Comparison of ENCODE assay signal across 8 mouse cellular contexts in genomic region chr5:135286185-135286584, GRCm38 (mm10). TPM values are rescaled to one million over a fixed set of nuclear protein-coding genes. Genes with fewer than 3 reads are reported as not detected.
DNase-seq lines count a peak whose midpoint lies in the region; ATAC-seq lines count a peak whose summit lies in the region.

No protein-coding gene starts in this region.

- H3K36me3 ChIP-seq in embryonic facial prominence, embryonic 12.5 days: no peaks in the 10 kb centered on the region
- no peaks in the 10 kb centered on the region for H3K36me3 ChIP-seq in heart, embryonic 10.5 days
- H3K36me3 ChIP-seq in kidney, embryonic 16.5 days (ENCODE audit: insufficient read depth, low read length): no peaks in the 10 kb centered on the region
- no peaks in the 10 kb centered on the region for H3K36me3 ChIP-seq in liver, embryonic 11.5 days (ENCODE audit: control insufficient read depth, insufficient read depth, low read length)
- H3K36me3 ChIP-seq in neural tube, embryonic 13.5 days: no peaks in the 10 kb centered on the region
- H3K36me3 ChIP-seq in stomach, embryonic 16.5 days (ENCODE audit: control insufficient read depth, insufficient read depth, low read length): no peaks in the 10 kb centered on the region

- H3K27ac ChIP-seq in embryonic facial prominence, embryonic 12.5 days: no peak overlapping the region
- no peak overlapping the region for H3K27ac ChIP-seq in heart, embryonic 10.5 days
- no peak overlapping the region for H3K27ac ChIP-seq in kidney, embryonic 16.5 days (ENCODE audit: low read length)
- no peak overlapping the region for H3K27ac ChIP-seq in liver, embryonic 11.5 days (ENCODE audit: low read depth, low read length)
- H3K27ac ChIP-seq in neural tube, embryonic 13.5 days (replicated peaks): no peak overlapping the region
- no peak overlapping the region for H3K27ac ChIP-seq in stomach, embryonic 16.5 days (ENCODE audit: low read length)

- DNase-seq in 3T3-L1 (ENCODE audit: low read depth, low spot score): peak; percentile 80
- DNase-seq in adrenal gland, postnatal 10 days: peak; percentile 90
- DNase-seq in heart, embryonic 10.5 days (ENCODE audit: low spot score): peak; percentile 88
- peak; percentile 63 for DNase-seq in liver, embryonic 11.5 days (ENCODE audit: low spot score)

- no peak overlapping the region for H3K4me2 ChIP-seq in embryonic facial prominence, embryonic 12.5 days (replicated peaks)
- no peak overlapping the region for H3K4me2 ChIP-seq in kidney, embryonic 16.5 days (replicated peaks; ENCODE audit: low read depth, low read length)
- no peak overlapping the region for H3K4me2 ChIP-seq in liver, embryonic 11.5 days
- no peak overlapping the region for H3K4me2 ChIP-seq in neural tube, embryonic 13.5 days
- no peak overlapping the region for H3K4me2 ChIP-seq in stomach, embryonic 16.5 days (ENCODE audit: low read depth, low read length)

- H3K9ac ChIP-seq in embryonic facial prominence, embryonic 12.5 days: no peak overlapping the region
- H3K9ac ChIP-seq in kidney, embryonic 16.5 days (replicated peaks; ENCODE audit: low read length): no peak overlapping the region
- no peak overlapping the region for H3K9ac ChIP-seq in liver, embryonic 11.5 days (ENCODE audit: low read depth, low read length)
- H3K9ac ChIP-seq in neural tube, embryonic 13.5 days: no peak overlapping the region
- H3K9ac ChIP-seq in stomach, embryonic 16.5 days (ENCODE audit: low read length): no peak overlapping the region

- H3K4me3 ChIP-seq in embryonic facial prominence, embryonic 12.5 days: no peak overlapping the region
- H3K4me3 ChIP-seq in heart, embryonic 10.5 days: no peak overlapping the region
- H3K4me3 ChIP-seq in kidney, embryonic 16.5 days (ENCODE audit: low read length): no peak overlapping the region
- H3K4me3 ChIP-seq in liver, embryonic 11.5 days (ENCODE audit: low read depth, low read length): no peak overlapping the region
- no peak overlapping the region for H3K4me3 ChIP-seq in neural tube, embryonic 13.5 days
- no peak overlapping the region for H3K4me3 ChIP-seq in stomach, embryonic 16.5 days (replicated peaks; ENCODE audit: low read length)

- H3K4me1 ChIP-seq in embryonic facial prominence, embryonic 12.5 days: no peaks in the 10 kb centered on the region
- no peaks in the 10 kb centered on the region; the same call in 1 of the 2 replicates for H3K4me1 ChIP-seq in heart, embryonic 10.5 days
- H3K4me1 ChIP-seq in kidney, embryonic 16.5 days (ENCODE audit: insufficient read depth, low read length): no peaks in the 10 kb centered on the region
- H3K4me1 ChIP-seq in liver, embryonic 11.5 days (replicated peaks; ENCODE audit: control insufficient read depth, insufficient read depth, low read length): no peaks in the 10 kb centered on the region
- peaks cover 3% of the 10 kb centered on the region; the same call in 1 of the 2 replicates for H3K4me1 ChIP-seq in neural tube, embryonic 13.5 days (replicated peaks)
- H3K4me1 ChIP-seq in stomach, embryonic 16.5 days (ENCODE audit: control insufficient read depth, insufficient read depth, low read length): no peaks in the 10 kb centered on the region

- peak; percentile 66 for ATAC-seq in embryonic facial prominence, embryonic 12.5 days (ENCODE audit: insufficient number of reproducible peaks, insufficient read depth, low FRiP score, low TSS enrichment)
- ATAC-seq in kidney, embryonic 16.5 days (ENCODE audit: low FRiP score, low TSS enrichment): peak; percentile 75
- ATAC-seq in liver, embryonic 11.5 days (replicated peaks; ENCODE audit: low FRiP score): no peak
- peak; percentile 76 for ATAC-seq in neural tube, embryonic 13.5 days (ENCODE audit: low read depth)
- ATAC-seq in stomach, embryonic 16.5 days (ENCODE audit: insufficient read depth, low FRiP score): peak; percentile 58

- no peaks in the 10 kb centered on the region for H3K9me3 ChIP-seq in embryonic facial prominence, embryonic 12.5 days
- H3K9me3 ChIP-seq in heart, embryonic 10.5 days: no peaks in the 10 kb centered on the region
- no peaks in the 10 kb centered on the region for H3K9me3 ChIP-seq in kidney, embryonic 16.5 days (ENCODE audit: low read length)
- H3K9me3 ChIP-seq in liver, embryonic 11.5 days (ENCODE audit: control insufficient read depth, low read length): no peaks in the 10 kb centered on the region
- H3K9me3 ChIP-seq in neural tube, embryonic 13.5 days: no peaks in the 10 kb centered on the region
- H3K9me3 ChIP-seq in stomach, embryonic 16.5 days (replicated peaks; ENCODE audit: control insufficient read depth, low read length): no peaks in the 10 kb centered on the region

- 2% methylated on average over 6 of the region's 6 CpGs for WGBS in embryonic facial prominence, embryonic 12.5 days
- 0% methylated on average over 6 of the region's 6 CpGs for WGBS in heart, embryonic 10.5 days
- WGBS in kidney, embryonic 16.5 days: under 1% methylated on average over 6 of the region's 6 CpGs
- WGBS in liver, embryonic 11.5 days: 2% methylated on average over 6 of the region's 6 CpGs
- WGBS in neural tube, embryonic 13.5 days: 2% methylated on average over 6 of the region's 6 CpGs
- under 1% methylated on average over 6 of the region's 6 CpGs for WGBS in stomach, embryonic 16.5 days

- no peaks in the 10 kb centered on the region for H3K27me3 ChIP-seq in embryonic facial prominence, embryonic 12.5 days
- H3K27me3 ChIP-seq in heart, embryonic 10.5 days (ENCODE audit: insufficient read depth, poor library complexity, severe bottlenecking): peaks cover 9% of the 10 kb centered on the region
- 0 out of 2 replicates have a peak, but pooled peaks cover 3% of the 10 kb centered on the region for H3K27me3 ChIP-seq in kidney, embryonic 16.5 days (ENCODE audit: insufficient read depth, low read length)
- no peaks in the 10 kb centered on the region for H3K27me3 ChIP-seq in liver, embryonic 11.5 days (replicated peaks; ENCODE audit: control insufficient read depth, insufficient read depth, low read length)
- H3K27me3 ChIP-seq in neural tube, embryonic 13.5 days: no peaks in the 10 kb centered on the region
- H3K27me3 ChIP-seq in stomach, embryonic 16.5 days (ENCODE audit: control insufficient read depth, insufficient read depth, low read length): no peaks in the 10 kb centered on the region

RNA-seq across cellular contexts. Expression of gene Fzd9, which starts 35.2 kb away (rescaled TPM):
- 1 to 10 TPM; 2.1 to 2.7 TPM for total RNA-seq in adrenal gland, postnatal 10 days (2021)
- polyA plus RNA-seq in embryonic facial prominence, embryonic 12.5 days (2016; fragmentation: Nextera tagmentation; extraction: Ambion mirVana): 13.2 and 15.6 TPM in 2 replicates
- polyA plus RNA-seq in heart, embryonic 10.5 days (2016; fragmentation: Nextera tagmentation; extraction: Ambion mirVana): 4.5 and 7.2 TPM in 2 replicates
- 0.72 and 0.77 TPM in 2 replicates for polyA plus RNA-seq in kidney, embryonic 16.5 days (2015; fragmentation: Nextera tagmentation; extraction: Ambion mirVana)
- polyA plus RNA-seq in liver, embryonic 11.5 days (2014; fragmentation: Nextera tagmentation; extraction: Ambion mirVana): 0.47 and 0.58 TPM in 2 replicates
- 11.6 and 12.1 TPM in 2 replicates for polyA plus RNA-seq in neural tube, embryonic 13.5 days (2015; fragmentation: Nextera tagmentation; extraction: Ambion mirVana)
- 0.47 and 1.5 TPM in 2 replicates for polyA plus RNA-seq in stomach, embryonic 16.5 days (2015; fragmentation: Nextera tagmentation; extraction: Ambion mirVana)
